Mouse (Mus musculus): ENCODE results near the gene 4931422A03Rik.

- TF ChIP-seq POLR2A (IDR thresholded peaks at IDR 0.05; ENCODE audit: low read depth, low read length) (no peak), CTCF (IDR thresholded peaks at IDR 0.05; ENCODE audit: borderline replicate concordance, insufficient read depth, low read length) (peak; percentile 55; the same call in 1 of the 2 replicates)
Observed at GRCm38 (mm10) chr2:104002711-104003413, 25.3 kb downstream of the 4931422A03Rik start.
